Mouse (Mus musculus) bone marrow, adult 2 months (tissue): ENCODE data around the gene Ehbp1l1. TPM values are rescaled to one million over a fixed set of nuclear protein-coding genes. Genes with fewer than 3 reads are reported as not detected.

Experiments
- H3K27ac ChIP-seq: fragments of 200-500 bp; 2 replicates; pipeline ENCODE4 v1.5.1; 2012; ENCODE audit warnings: low read depth, mild to moderate bottlenecking, control low read depth, inconsistent platforms, low read length; ENCODE audit not compliant: control insufficient read depth, poor library complexity, insufficient read depth
- H3K4me1 ChIP-seq: fragments of 200-500 bp; 2 replicates; pipeline ENCODE4 v1.6.1; 2011; ENCODE audit warnings: low read length; ENCODE audit not compliant: control insufficient read depth, insufficient read depth
- H3K4me3 ChIP-seq: fragments of 200-500 bp; replicated peaks from 2 replicates; pipeline ENCODE3; 2011; ENCODE audit warnings: mild to moderate bottlenecking, low read depth, low read length, control low read depth; ENCODE audit not compliant: control insufficient read depth
- CTCF ChIP-seq: fragments of 200-500 bp; IDR thresholded peaks from 2 replicates; pipeline ENCODE4 v1.5.1; 2011; ENCODE audit warnings: low read length, control low read depth; ENCODE audit not compliant: control insufficient read depth, insufficient read depth
- POLR2A ChIP-seq: fragments of 200-500 bp; IDR thresholded peaks from 2 replicates; pipeline ENCODE4 v1.6.1; 2011; ENCODE audit warnings: low read depth, mild to moderate bottlenecking, control low read depth, low read length, borderline replicate concordance; ENCODE audit not compliant: control insufficient read depth
- WGBS: fragments of 180-500 bp; shearing (Covaris S2); methylation state at CpG from one replicate; pipeline ENCODE4 v1.1.7; 2018; 5-methylcytosine and 5-hydroxymethylcytosine counted together
- polyA plus RNA-seq: library from polyadenylated mRNA; stranded (reverse); fragments of >200 nt; gene quantifications from 2 replicates; pipeline ENCODE4 v1.2.4, GENCODE M21; 2011; ENCODE audit warnings: low replicate concordance; ENCODE audit not compliant: missing spikeins, insufficient read depth, insufficient read length

The Ehbp1l1 gene
- 130 and 224 TPM in 2 replicates for polyA plus RNA-seq

DNA sequence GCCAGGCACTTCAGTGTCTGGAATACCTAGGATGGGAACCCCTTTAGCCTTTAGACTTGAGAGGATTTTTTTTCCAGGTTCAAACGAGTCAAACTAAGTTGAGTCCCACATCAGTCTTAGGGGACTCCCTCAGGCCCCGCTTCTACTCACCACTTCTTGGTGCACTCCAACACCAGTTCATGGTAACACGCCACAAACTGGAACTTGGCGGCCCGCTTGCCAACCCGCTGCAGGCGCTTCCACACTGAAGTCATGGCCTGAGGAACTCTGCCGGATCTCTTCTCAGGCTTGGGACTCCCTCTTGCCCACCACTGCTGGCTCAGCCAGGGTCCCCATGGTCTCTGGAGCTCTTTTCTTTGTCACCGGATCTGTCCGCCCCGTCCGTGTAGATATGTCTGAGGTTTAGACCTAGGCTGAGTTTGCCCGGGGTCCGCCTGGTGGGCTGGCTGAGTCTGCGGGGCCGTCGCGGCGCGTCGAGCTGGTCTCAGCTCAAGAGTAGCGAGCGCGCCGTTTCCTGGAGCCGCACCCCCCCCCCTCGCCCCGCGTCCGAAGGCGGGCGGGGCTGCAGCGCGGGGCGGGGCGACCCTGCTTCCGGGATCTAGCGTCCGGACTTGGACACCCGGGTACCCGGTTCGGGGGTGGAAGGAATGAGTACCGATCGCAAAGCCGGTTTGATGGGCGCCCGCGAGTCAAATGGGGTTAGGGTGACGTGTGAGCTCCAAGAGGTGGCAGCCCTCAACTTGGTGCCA, at the start of gene Ehbp1l1:
Ehbp1l1 (minus strand) TSS at position 551 of the 749 bp plus-strand sequence.
- WGBS: under 1% methylated on average over 49 of the region's 49 CpGs
- peaks cover 10% of the 10 kb centered on the region for H3K4me1 ChIP-seq

DNA sequence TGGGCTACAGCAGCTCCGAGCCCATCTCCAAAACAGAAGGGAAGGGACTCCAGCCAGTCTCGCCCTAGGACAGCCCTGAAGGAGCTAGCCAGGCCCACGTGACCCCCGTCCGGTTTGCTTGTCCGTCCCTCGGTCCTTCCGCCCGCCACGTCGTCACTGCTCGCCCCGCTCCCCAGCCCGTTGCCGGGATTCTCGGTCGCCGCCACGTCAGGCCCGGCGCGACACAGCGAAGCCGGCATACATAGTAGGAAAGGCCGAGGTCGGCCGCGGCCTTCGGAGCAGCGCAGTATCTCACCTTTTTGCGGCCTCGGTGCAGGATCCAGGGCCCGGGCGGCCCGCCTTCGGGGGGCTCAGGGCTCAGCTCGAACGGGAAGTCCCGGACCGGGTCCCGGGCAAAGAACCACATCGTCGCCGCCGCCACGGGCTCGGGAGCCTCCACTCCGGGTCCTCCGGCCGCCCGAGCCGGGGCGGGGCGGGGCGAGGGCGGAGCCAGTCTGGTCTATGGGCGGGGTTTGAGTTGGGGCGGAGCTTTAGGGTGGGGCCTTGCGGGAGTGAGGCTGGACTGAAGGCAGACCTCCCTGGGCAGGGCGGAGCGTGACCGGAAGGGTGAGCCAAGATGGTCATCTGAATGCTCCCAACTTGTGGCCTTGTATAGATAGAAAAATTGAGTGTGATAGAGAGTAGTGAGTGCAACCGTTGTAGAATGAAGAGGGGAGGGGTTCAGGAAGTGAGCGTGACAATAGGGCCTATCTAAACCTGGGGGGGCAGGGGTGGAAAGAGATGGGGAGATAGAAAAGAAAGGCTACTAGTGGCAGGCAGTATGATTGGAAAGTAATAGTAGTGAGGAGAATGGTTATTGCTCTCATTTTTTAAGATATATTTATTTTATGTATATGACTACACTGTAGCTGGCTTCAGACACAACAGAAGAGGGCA, 45.1 kb upstream of the Ehbp1l1 start, which contains the start of gene Scyl1:
Scyl1 (minus strand) TSS at position 495 of the 936 bp plus-strand sequence.
- Histone ChIP-seq H3K27ac (peak within 1 kb of the TSS; percentile 46), H3K4me1 (peaks cover 2% of the 10 kb centered on the region; the same call in 1 of the 2 replicates), H3K4me3 (peak within 1 kb of the TSS; percentile 78)
- TF ChIP-seq POLR2A (peak; percentile 43; the same call in 1 of the 2 replicates), CTCF (no peak)
- under 1% methylated on average over 64 of the region's 64 CpGs for WGBS

More for the DNA sequence above, at the start of gene Ehbp1l1:
- H3K4me3 ChIP-seq: peak within 1 kb of the TSS; percentile 88
- TF ChIP-seq CTCF (no peak), POLR2A (peak; percentile 93; the same call in 1 of the 2 replicates)
- peak within 1 kb of the TSS; percentile 97 for H3K27ac ChIP-seq

DNA sequence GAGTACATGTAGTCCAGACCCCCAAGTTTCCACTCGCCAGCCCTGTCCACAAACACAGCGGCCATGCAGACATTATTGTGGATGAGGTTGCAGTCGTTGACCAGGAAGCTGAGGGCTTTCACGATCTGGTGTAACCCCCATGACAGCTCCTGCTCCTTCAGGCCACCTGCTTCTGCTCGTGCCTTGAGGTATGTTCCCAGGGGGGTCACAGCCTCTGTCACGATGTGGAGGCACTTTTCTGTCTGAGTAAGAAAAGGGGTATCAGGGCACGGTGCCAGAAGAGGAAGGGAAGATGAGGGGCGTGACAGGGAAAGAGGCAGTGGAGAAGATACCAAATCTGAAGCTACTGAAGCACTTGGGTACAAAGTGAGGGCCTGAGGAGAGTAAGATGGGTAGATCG, 44.2 kb upstream of the Ehbp1l1 start:
- peaks cover 2% of the 10 kb centered on the region; the same call in 1 of the 2 replicates for H3K4me1 ChIP-seq

DNA sequence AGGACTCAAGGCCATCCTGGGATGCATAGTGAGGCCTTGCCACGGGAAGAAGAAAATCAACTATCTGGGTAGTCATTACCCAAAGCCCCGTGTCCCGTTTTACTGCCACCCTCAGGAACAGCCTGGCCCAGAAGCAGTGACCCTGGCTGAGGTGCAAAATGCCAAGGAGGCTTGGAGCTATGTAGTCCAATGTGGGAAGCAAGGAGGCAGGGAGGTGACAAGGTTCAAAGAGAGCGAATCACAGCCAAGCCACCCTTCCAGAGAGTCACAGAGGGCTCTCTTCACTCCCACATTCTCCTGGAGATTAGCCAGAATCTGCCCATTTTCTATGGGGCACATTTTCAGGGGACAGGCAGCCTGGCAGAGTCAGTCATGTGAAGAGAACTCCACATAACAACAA, 41.2 kb upstream of the Ehbp1l1 start:
- TF ChIP-seq CTCF (no peak), POLR2A (no peak)
- Histone ChIP-seq H3K4me1 (peaks cover 2% of the 10 kb centered on the region; the same call in 1 of the 2 replicates), H3K4me3 (no peak overlapping the region), H3K27ac (no peak overlapping the region)
- 83% methylated on average over 4 of the region's 4 CpGs for WGBS

More for the DNA sequence above, 44.2 kb upstream of the Ehbp1l1 start:
- no peak for TF ChIP-seq POLR2A
- no peak for TF ChIP-seq CTCF
- Histone ChIP-seq H3K27ac (peak overlapping the region; percentile 46; the same call in 1 of the 2 replicates), H3K4me3 (peak overlapping the region; percentile 78)
- 35% methylated on average over 9 of the region's 9 CpGs for WGBS

DNA sequence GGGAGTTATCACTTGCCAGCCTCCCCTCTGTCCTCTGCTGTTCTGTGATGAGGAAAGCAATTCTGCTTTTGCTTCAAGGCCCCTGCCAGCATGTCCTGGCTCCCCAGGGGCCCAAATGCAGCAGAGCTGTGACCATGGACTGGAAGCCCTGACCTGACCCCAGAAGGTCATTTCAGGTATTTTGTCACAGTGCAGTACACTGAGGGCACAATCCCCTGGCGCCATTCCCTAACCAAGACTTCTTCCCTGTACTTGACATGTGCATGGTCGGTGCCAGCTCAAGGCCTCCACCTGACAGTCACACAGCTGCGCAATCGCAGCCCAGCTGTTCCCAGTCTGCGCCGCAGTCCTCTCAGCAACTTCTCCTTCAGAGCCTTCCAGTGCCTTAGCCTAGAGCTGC, 37.0 kb upstream of the Ehbp1l1 start:
- no peak overlapping the region for H3K4me3 ChIP-seq
- no peak overlapping the region for H3K27ac ChIP-seq
- whole genome bisulfite sequencing: 82% methylated on average over 6 of the region's 6 CpGs
- no peaks in the 10 kb centered on the region for H3K4me1 ChIP-seq
- TF ChIP-seq CTCF (no peak), POLR2A (no peak)

DNA sequence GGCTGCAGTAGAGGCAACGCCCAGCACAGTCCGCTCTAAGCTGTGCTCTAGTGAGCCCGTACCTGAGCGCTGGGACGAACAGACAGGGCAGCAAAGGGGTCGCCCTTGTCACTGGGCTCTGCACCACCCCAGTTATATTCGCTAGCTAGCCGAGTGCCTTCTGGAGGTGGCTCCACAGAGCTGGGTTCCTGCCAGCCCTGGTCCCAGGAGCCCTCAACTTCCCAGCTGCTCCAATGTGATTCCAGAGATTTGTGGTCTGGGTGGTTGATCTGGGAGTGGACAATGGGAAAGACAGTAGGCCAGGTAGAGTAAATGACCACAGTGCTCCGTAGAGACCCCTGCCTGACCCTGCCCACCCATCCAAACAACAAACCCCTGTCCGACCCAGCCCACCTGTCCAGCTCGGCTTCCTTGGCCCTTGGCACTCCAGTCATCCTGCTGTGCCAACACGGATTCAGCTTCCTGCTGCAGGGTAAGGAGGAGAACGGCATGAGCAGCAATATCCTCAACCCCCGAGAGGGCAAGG, 32.8 kb upstream of the Ehbp1l1 start:
- H3K4me1 ChIP-seq: no peaks in the 10 kb centered on the region
- no peak overlapping the region for H3K4me3 ChIP-seq
- no peak overlapping the region for H3K27ac ChIP-seq
- no peak for TF ChIP-seq POLR2A
- no peak for TF ChIP-seq CTCF
- WGBS: 90% methylated on average over 14 of the region's 14 CpGs

DNA sequence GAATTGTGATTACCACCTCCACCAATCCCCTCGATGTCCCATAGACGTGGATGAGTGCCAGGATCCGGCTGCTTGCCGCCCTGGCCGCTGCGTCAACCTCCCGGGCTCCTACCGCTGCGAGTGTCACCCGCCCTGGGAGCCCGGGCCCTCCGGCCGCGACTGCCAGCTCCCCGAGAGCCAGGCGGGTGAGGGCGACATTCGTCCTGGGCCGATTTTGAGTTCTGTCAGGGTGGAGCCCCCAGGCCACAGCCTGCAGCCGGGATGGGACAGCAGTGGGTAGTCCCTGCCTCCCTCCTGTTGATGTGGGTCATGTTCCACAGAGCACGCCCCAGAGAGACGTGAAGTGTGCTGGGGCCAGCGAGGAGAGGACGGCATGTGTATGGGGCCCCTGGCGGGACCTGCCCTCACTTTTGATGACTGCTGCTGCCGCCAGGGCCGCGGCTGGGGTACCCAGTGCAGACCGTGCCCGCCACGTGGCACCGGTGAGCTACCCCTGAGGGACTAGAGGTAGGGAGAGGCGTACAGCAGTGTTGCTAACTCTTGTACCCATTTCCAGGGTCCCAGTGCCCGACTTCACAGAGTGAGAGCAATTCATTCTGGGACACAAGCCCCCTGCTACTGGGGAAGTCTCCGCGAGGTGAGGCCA, 31.0 kb upstream of the Ehbp1l1 start:
- no peak overlapping the region for H3K4me3 ChIP-seq
- H3K27ac ChIP-seq: no peak overlapping the region
- TF ChIP-seq POLR2A (no peak), CTCF (no peak)
- 51% methylated on average over 36 of the region's 36 CpGs for whole genome bisulfite sequencing
- no peaks in the 10 kb centered on the region for H3K4me1 ChIP-seq
